Mouse (Mus musculus): ENCODE data around the gene Sp8. TPM values are rescaled to one million over a fixed set of nuclear protein-coding genes. Genes with fewer than 3 reads are reported as not detected.
A peak's percentile ranks its signal among the peaks of the same experiment; 100 is the strongest.

The Sp8 gene
- polyA plus RNA-seq, 1 experiment from 2014 or later, result 0.03 TPM

DNA sequence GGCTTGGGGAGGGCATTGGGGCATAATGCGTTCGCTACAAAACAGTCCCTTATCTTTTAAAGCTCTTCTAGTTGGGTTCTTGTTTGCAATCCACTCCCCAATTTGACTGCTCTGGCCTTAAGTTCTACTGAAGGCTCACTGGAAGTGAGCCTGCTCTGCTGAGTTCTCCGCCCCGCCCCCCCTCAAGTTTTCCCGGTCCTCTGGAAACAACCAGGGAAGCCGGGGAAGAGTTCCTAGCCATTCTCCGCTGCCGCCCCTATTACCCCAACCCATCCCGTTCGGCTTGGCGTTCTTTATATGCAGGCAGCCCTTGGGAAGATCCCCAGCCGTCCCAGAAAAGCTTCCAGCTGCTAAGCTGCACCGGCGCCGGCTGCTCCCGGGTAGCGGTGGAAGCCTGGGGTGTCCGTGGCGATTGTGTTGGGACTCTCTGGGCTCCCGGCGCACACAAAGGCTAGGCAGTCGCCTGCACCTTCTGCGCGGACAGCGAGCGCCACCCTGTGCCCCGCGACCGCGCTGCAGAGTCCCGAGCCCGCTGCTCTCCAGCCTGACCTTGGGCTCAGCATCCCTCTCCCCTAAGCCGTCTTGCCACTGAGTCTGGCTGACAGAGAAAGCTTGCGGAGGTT lies 8.8 kb downstream of the Sp8 start:
- Histone ChIP-seq H3K9ac (ENCODE audit: low read length) (0 out of 2 replicates have a peak overlapping the region, but pooled peaks have one; percentile 6), H3K4me1 (ENCODE audit: control insufficient read depth, insufficient read depth, low read length) (no peaks in the 10 kb centered on the region), H3K4me2 (ENCODE audit: low read depth, low read length) (peak overlapping the region; percentile 59), H3K9me3 (replicated peaks; ENCODE audit: control insufficient read depth, low read length) (no peaks in the 10 kb centered on the region), H3K36me3 (ENCODE audit: control insufficient read depth, insufficient read depth, low read length) (no peaks in the 10 kb centered on the region), H3K27me3 (ENCODE audit: control insufficient read depth, insufficient read depth, low read length) (peaks cover 48% of the 10 kb centered on the region), H3K4me3 (replicated peaks; ENCODE audit: low read length) (peak overlapping the region; percentile 47), H3K27ac (ENCODE audit: low read length) (no peak overlapping the region)
- peak; percentile 93 for ATAC-seq (ENCODE audit: insufficient read depth, low FRiP score)
- under 1% methylated on average over 34 of the region's 34 CpGs for WGBS

DNA sequence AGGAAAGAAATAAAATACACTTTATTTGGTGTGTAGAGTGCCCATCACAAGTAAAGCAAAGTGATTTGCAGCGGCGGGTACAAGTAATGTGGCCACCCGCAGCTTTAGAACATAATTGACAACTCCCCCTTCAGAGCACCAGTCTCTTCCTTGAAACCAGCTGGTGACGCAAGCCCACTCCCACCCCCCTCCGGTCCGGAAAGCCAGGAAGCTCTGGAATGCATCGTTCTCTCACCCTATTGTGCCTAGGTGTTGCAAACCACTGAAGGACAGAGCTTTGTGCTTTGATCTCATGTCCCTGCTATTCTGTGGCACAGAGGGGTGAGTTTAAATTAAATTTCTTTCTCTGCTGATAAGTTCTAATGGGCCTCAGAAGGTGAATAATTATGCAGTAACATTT lies 10.0 kb downstream of the Sp8 start:
- H3K4me2 ChIP-seq (ENCODE audit: low read depth, low read length), result no peak overlapping the region
- no peak overlapping the region for H3K9ac ChIP-seq (ENCODE audit: low read length)
- H3K36me3 ChIP-seq (ENCODE audit: control insufficient read depth, insufficient read depth, low read length), result no peaks in the 10 kb centered on the region
- H3K4me1 ChIP-seq (ENCODE audit: control insufficient read depth, insufficient read depth, low read length), result no peaks in the 10 kb centered on the region
- no peak overlapping the region for H3K4me3 ChIP-seq (replicated peaks; ENCODE audit: low read length)
- WGBS, result 2% methylated on average over 7 of the region's 7 CpGs
- no peak for ATAC-seq (ENCODE audit: insufficient read depth, low FRiP score)
- H3K9me3 ChIP-seq (replicated peaks; ENCODE audit: control insufficient read depth, low read length), result no peaks in the 10 kb centered on the region
- H3K27ac ChIP-seq (ENCODE audit: low read length), result no peak overlapping the region
- H3K27me3 ChIP-seq (ENCODE audit: control insufficient read depth, insufficient read depth, low read length), result peaks cover 40% of the 10 kb centered on the region

DNA sequence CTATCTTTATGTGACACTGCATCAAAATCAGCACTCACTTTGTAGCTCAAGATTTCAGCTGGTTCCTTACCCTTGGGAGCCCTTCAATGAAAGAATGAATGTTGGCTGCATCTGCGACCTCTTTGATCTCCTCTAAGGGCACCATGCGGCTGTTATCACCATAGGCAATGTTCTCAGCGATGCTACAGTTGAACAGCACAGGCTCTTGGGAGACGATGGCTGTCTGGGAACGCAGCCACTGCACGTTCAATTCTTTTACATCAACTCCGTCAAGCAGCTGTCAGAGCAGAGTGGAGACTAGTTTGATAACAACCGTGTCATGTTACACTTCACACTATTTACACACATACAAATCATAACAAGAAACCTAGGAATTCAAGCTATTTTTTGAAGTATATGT lies 26.5 kb downstream of the Sp8 start:
- no peak overlapping the region for H3K27ac ChIP-seq (ENCODE audit: low read length)
- no peak overlapping the region for H3K4me2 ChIP-seq (ENCODE audit: low read depth, low read length)
- 57% methylated on average over 8 of the region's 8 CpGs for WGBS
- H3K4me3 ChIP-seq (replicated peaks; ENCODE audit: low read length), result no peak overlapping the region
- ATAC-seq (ENCODE audit: insufficient read depth, low FRiP score), result no peak
- H3K27me3 ChIP-seq (ENCODE audit: control insufficient read depth, insufficient read depth, low read length), result no peaks in the 10 kb centered on the region
- H3K4me1 ChIP-seq (ENCODE audit: control insufficient read depth, insufficient read depth, low read length), result no peaks in the 10 kb centered on the region
- H3K36me3 ChIP-seq (ENCODE audit: control insufficient read depth, insufficient read depth, low read length), result no peaks in the 10 kb centered on the region
- no peaks in the 10 kb centered on the region for H3K9me3 ChIP-seq (replicated peaks; ENCODE audit: control insufficient read depth, low read length)
- H3K9ac ChIP-seq (ENCODE audit: low read length), result no peak overlapping the region

DNA sequence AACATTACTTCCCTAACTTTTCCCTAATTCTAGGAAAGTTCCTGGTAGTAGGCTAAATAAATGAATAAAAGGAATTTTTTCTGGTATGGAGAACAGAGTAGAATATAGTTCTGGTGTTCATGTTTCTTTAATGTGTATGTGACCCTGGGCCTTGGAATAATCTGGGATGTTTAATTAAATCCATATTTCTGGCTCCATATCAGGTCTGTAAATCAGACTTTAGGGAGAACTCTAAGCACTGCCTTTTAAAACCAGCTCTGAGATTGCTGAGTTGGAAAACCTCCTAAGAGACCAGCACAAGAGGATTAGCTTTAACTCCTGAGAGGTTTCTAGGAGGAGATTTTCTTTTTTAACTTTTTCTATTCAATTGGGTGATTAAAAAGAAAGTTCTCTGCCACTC lies 36.7 kb downstream of the Sp8 start:
- ATAC-seq (ENCODE audit: insufficient read depth, low FRiP score), result no peak
- Histone ChIP-seq H3K4me3 (replicated peaks; ENCODE audit: low read length) (no peak overlapping the region), H3K4me1 (ENCODE audit: control insufficient read depth, insufficient read depth, low read length) (no peaks in the 10 kb centered on the region), H3K27ac (ENCODE audit: low read length) (no peak overlapping the region), H3K36me3 (ENCODE audit: control insufficient read depth, insufficient read depth, low read length) (no peaks in the 10 kb centered on the region), H3K27me3 (ENCODE audit: control insufficient read depth, insufficient read depth, low read length) (no peaks in the 10 kb centered on the region), H3K9me3 (replicated peaks; ENCODE audit: control insufficient read depth, low read length) (no peaks in the 10 kb centered on the region), H3K4me2 (ENCODE audit: low read depth, low read length) (no peak overlapping the region), H3K9ac (ENCODE audit: low read length) (no peak overlapping the region)

DNA sequence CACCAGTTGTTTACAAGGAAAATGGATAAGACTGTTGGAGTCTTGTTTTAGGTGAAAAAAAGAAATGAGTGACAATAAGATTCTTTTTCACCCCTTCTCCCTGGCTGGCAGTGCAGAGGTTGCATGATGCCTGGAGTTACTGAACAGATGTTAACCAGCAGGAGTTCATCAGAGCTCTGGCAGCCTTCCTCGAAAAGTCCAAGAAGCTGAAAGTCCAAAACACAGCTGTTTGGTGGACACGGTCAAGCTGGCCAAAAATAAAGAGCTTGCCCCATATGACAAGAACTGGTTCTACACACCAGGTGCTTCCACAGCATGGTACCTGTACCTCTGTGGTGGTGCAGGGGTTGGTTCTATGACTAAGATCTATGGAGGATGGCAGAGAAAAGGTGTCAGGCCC lies 41.8 kb downstream of the Sp8 start:
- WGBS, result 51% methylated on average over 2 of the region's 2 CpGs
- no peaks in the 10 kb centered on the region for H3K36me3 ChIP-seq (ENCODE audit: control insufficient read depth, insufficient read depth, low read length)
- ATAC-seq (ENCODE audit: insufficient read depth, low FRiP score), result no peak
- no peak overlapping the region for H3K9ac ChIP-seq (ENCODE audit: low read length)
- no peak overlapping the region for H3K4me3 ChIP-seq (replicated peaks; ENCODE audit: low read length)
- no peaks in the 10 kb centered on the region for H3K9me3 ChIP-seq (replicated peaks; ENCODE audit: control insufficient read depth, low read length)
- H3K4me2 ChIP-seq (ENCODE audit: low read depth, low read length), result no peak overlapping the region
- H3K27ac ChIP-seq (ENCODE audit: low read length), result no peak overlapping the region
- H3K27me3 ChIP-seq (ENCODE audit: control insufficient read depth, insufficient read depth, low read length), result no peaks in the 10 kb centered on the region
- 0 out of 2 replicates have a peak, but pooled peaks cover 3% of the 10 kb centered on the region for H3K4me1 ChIP-seq (ENCODE audit: control insufficient read depth, insufficient read depth, low read length)

Other genes with a start within 250 kb of the Sp8 start
- not detected in 2 replicates for gene Abcb5, start 120.1 kb downstream of the Sp8 start, polyA plus RNA-seq (2015; fragmentation: Nextera tagmentation; extraction: Ambion mirVana)